Mouse (Mus musculus): ENCODE measurements around the gene Iqcj.

DNA sequence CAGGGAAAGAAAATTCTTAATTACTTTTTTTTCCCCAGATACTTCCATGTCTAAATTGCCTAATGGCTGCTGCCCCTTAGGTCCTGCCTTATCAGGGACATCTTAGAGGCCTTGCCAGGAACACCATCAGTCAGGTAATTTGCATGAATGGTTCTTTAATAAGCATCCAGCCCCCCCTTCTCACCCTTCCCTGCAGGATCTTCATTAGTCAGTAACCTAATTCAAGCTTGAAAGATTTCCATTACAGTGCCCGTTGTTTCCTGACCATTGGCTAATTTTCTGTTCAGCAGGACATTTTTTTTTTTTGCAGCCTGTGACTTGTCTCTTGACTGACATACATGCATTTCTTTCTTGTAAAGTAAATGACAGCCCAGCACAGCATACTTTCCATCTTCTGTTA lies 123.8 kb downstream of the Iqcj start:
- TF ChIP-seq CTCF (IDR thresholded peaks at IDR 0.05; ENCODE audit: low read depth, low read length), result no peak
- no peak for TF ChIP-seq POLR2A (IDR thresholded peaks at IDR 0.05; ENCODE audit: extremely low read depth, insufficient read depth, low read length)
